Mouse (Mus musculus) gonadal fat pad, adult 2 months (tissue): Measurements from ENCODE around the gene Tdrd5. TPM values are rescaled to one million over a fixed set of nuclear protein-coding genes. Genes with fewer than 3 reads are reported as not detected.
"Not testable (repeated sequence)": the region's sequence is repeated elsewhere in the genome, so short reads cannot be mapped to it uniquely, and the experiment has no call there.

Experiments
- DNase-seq: peaks from one replicate; pipeline ENCODE4 v3.0.0-alpha.2; 2012; ENCODE audit warnings: low read depth
- polyA plus RNA-seq: library from polyadenylated mRNA; depleted of rRNA; stranded (reverse); fragments of >200 nt; gene quantifications from 2 replicates; pipeline ENCODE4 v1.2.3, GENCODE M21; 2012

Tdrd5 gene
- polyA plus RNA-seq, 1 experiment, result 0.41 TPM

GRCm38 (mm10) chr1:156263352-156263751 lies 40.1 kb downstream of the Tdrd5 start:
- no peak for DNase-seq

- peak; percentile 31 for DNase-seq
Measured at GRCm38 (mm10) chr1:156254866-156255265, 48.6 kb downstream of the Tdrd5 start.

- not testable (repeated sequence) for DNase-seq
Measured at GRCm38 (mm10) chr1:156251096-156251495, 52.4 kb downstream of the Tdrd5 start.

GRCm38 (mm10) chr1:156247893-156248292 lies 55.6 kb downstream of the Tdrd5 start:
- DNase-seq, result no peak

- no peak for DNase-seq
Measured at GRCm38 (mm10) chr1:156241713-156242348, 61.6 kb downstream of the Tdrd5 start.

- no peak for DNase-seq
Measured at GRCm38 (mm10) chr1:156241035-156241434, 62.4 kb downstream of the Tdrd5 start.

GRCm38 (mm10) chr1:156231122-156231521 lies 72.3 kb downstream of the Tdrd5 start:
- no peak for DNase-seq

GRCm38 (mm10) chr1:156230339-156231089 lies 73.0 kb downstream of the Tdrd5 start:
- no peak for DNase-seq

GRCm38 (mm10) chr1:156229448-156229847 lies 74.0 kb downstream of the Tdrd5 start:
- no peak for DNase-seq

GRCm38 (mm10) chr1:156228728-156229127 lies 74.7 kb downstream of the Tdrd5 start:
- no peak for DNase-seq

- no peak for DNase-seq
Measured at GRCm38 (mm10) chr1:156226903-156227302, 76.6 kb downstream of the Tdrd5 start.

- DNase-seq, result no peak
Measured at GRCm38 (mm10) chr1:156222205-156223000, 81.1 kb downstream of the Tdrd5 start.

GRCm38 (mm10) chr1:156221327-156221726 lies 82.1 kb downstream of the Tdrd5 start:
- DNase-seq, result no peak

- DNase-seq, result no peak
Measured at GRCm38 (mm10) chr1:156218573-156218972, 84.9 kb downstream of the Tdrd5 start.

GRCm38 (mm10) chr1:156217941-156218340 lies 85.5 kb downstream of the Tdrd5 start:
- DNase-seq, result no peak

- DNase-seq, result no peak
Measured at GRCm38 (mm10) chr1:156217393-156217792, 86.1 kb downstream of the Tdrd5 start.

GRCm38 (mm10) chr1:156216249-156216648 lies 87.2 kb downstream of the Tdrd5 start:
- DNase-seq, result no peak

- DNase-seq, result no peak
Measured at GRCm38 (mm10) chr1:156214651-156215050, 88.8 kb downstream of the Tdrd5 start.

- no peak for DNase-seq
Measured at GRCm38 (mm10) chr1:156212923-156213322, 90.5 kb downstream of the Tdrd5 start.

- no peak for DNase-seq
Measured at GRCm38 (mm10) chr1:156211809-156212317, 91.6 kb downstream of the Tdrd5 start.
